In the genomic region with DNA sequence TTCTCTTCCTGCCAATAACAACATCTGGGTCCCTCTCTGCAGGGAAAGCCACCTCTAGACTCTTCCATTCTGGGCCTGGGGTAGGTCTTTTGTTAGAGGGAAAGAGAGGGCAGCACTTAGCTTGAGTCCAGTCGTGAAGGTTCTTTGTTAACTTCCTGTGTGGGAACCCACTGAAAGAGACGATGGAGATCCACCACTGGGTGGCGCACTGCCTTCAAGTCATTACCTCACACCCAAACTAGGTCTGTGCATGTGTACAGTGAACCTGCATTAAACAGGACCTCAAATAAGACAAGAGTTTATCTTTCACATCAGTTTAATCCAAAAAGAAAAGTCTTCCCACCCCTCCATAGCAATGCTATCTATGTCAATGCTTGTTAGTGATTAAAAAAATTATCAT, we compare ENCODE assay signal across 8 mouse cellular contexts. TPM values are rescaled to one million over a fixed set of nuclear protein-coding genes. Genes with fewer than 3 reads are reported as not detected.
DNase-seq lines count a peak whose midpoint lies in the region; ATAC-seq lines count a peak whose summit lies in the region.

No protein-coding gene starts in this region.

- H3K27me3 ChIP-seq in midbrain, embryonic 11.5 days (ENCODE audit: control insufficient read depth, insufficient read depth, low read length): no peaks in the 10 kb centered on the region

- no peak overlapping the region for H3K9ac ChIP-seq in midbrain, embryonic 11.5 days (ENCODE audit: low read length)

- H3K4me2 ChIP-seq in midbrain, embryonic 11.5 days: no peak overlapping the region

- peak; percentile 17 for DNase-seq in cerebellum, adult 11 months
- no peak for DNase-seq in cerebellum, adult 11-12 months
- DNase-seq in cerebellum, adult 9-10 months: peak; percentile 41
- DNase-seq in frontal cortex, postnatal 36 days (ENCODE audit: low spot score in 2 of 2): peak; percentile 64 to 79
- DNase-seq in left cerebral cortex, adult 8-10 months (ENCODE audit: low spot score in 2 of 2): peak; percentile 17 to 57
- peak; percentile 93 for DNase-seq in midbrain, embryonic 11.5 days (ENCODE audit: low spot score, missing footprints)
- peak; percentile 36 for DNase-seq in spleen, adult 12 weeks (ENCODE audit: low spot score)

- no peaks in the 10 kb centered on the region for H3K4me1 ChIP-seq in midbrain, embryonic 11.5 days (ENCODE audit: control insufficient read depth, insufficient read depth, low read length)

- peak; percentile 54 for ATAC-seq in inflammation-experienced regulatory T-cells, adult 6 months
- ATAC-seq in midbrain, embryonic 11.5 days (ENCODE audit: low FRiP score): peak; percentile 54

- H3K36me3 ChIP-seq in midbrain, embryonic 11.5 days (ENCODE audit: control insufficient read depth, insufficient read depth, low read length): no peaks in the 10 kb centered on the region

- 5% methylated on average over 3 of the region's 3 CpGs for WGBS in midbrain, embryonic 11.5 days

- no peaks in the 10 kb centered on the region for H3K9me3 ChIP-seq in midbrain, embryonic 11.5 days (ENCODE audit: control insufficient read depth, low read length)

- H3K27ac ChIP-seq in midbrain, embryonic 11.5 days (ENCODE audit: low read depth, low read length): no peak overlapping the region

- H3K4me3 ChIP-seq in midbrain, embryonic 11.5 days (ENCODE audit: low read depth, low read length): no peak overlapping the region

RNA-seq across cellular contexts. Expression of a gene that starts 31.0 kb away (rescaled TPM):
- polyA plus RNA-seq in inflammation-experienced regulatory T-cells, adult 6 months (2017; shearing (Covaris generic)): not detected
- under 1 TPM in 2 of 4 experiments, not detected in 2; 0.11 to 0.19 TPM for total RNA-seq in left cerebral cortex, adult 8-10 months (2022)
- not detected in 2 replicates for polyA plus RNA-seq in midbrain, embryonic 11.5 days (2014; fragmentation: Nextera tagmentation; extraction: Ambion mirVana)

RNA-seq across cellular contexts. Expression of a gene that starts 41.8 kb away (rescaled TPM):
- polyA plus RNA-seq in inflammation-experienced regulatory T-cells, adult 6 months (2017; shearing (Covaris generic)): not detected
- 1 to 10 TPM; 1.6 to 2.7 (median 2.1) TPM for total RNA-seq in left cerebral cortex, adult 8-10 months (2022)
- polyA plus RNA-seq in midbrain, embryonic 11.5 days (2014; fragmentation: Nextera tagmentation; extraction: Ambion mirVana): 0.03 TPM in 1 of 2 replicates, not detected in the other
